Mouse (Mus musculus) limb, embryonic 14.5 days (tissue): Measurements from ENCODE around the gene Fam114a2. TPM values are rescaled to one million over a fixed set of nuclear protein-coding genes. Genes with fewer than 3 reads are reported as not detected.

Experiments
- ATAC-seq: fragments of 200-750 bp; cut with Nextera tagmentation; 2 replicates; pipeline ENCODE4 v1.8.0; 2017; ENCODE audit warnings: low read depth, moderate number of reproducible peaks, moderate TSS enrichment; ENCODE audit not compliant: low FRiP score
- DNase-seq: peaks from one replicate; pipeline ENCODE4 v3.0.0-alpha.2; 2015; ENCODE audit warnings: low spot score
- H3K27ac ChIP-seq: fragments of 300-500 bp; sonication (generic); replicated peaks from 2 replicates; pipeline ENCODE4 v1.5.1; 2014; ENCODE audit warnings: low read depth, mild to moderate bottlenecking, low read length, moderate library complexity, mixed read lengths
- H3K27me3 ChIP-seq: fragments of 300-500 bp; sonication (generic); 2 replicates; pipeline ENCODE4 v1.6.1; 2014; ENCODE audit warnings: low read length, mixed read lengths; ENCODE audit not compliant: control insufficient read depth, insufficient read depth
- H3K36me3 ChIP-seq: fragments of 300-500 bp; sonication (generic); 2 replicates; pipeline ENCODE4 v1.6.1; 2014; ENCODE audit warnings: mild to moderate bottlenecking, low read length, moderate library complexity, mixed read lengths; ENCODE audit not compliant: control insufficient read depth, insufficient read depth
- H3K4me1 ChIP-seq: fragments of 300-500 bp; sonication (generic); 2 replicates; pipeline ENCODE4 v1.6.1; 2014; ENCODE audit warnings: antibody characterized with exemption, low read length, mixed read lengths; ENCODE audit not compliant: control insufficient read depth, insufficient read depth
- H3K4me2 ChIP-seq: fragments of 300-500 bp; sonication (generic); replicated peaks from 2 replicates; pipeline ENCODE4 v1.6.1; 2014; ENCODE audit warnings: low read depth, mild to moderate bottlenecking, low read length, moderate library complexity; ENCODE audit not compliant: severe bottlenecking
- H3K4me3 ChIP-seq: fragments of 300-500 bp; sonication (generic); replicated peaks from 2 replicates; pipeline ENCODE4 v1.5.1; 2014; ENCODE audit warnings: low read length
- H3K9ac ChIP-seq: fragments of 300-500 bp; sonication (generic); 2 replicates; pipeline ENCODE4 v1.6.1; 2014; ENCODE audit warnings: mild to moderate bottlenecking, low read depth, low read length, moderate library complexity; ENCODE audit not compliant: severe bottlenecking
- H3K9me3 ChIP-seq: fragments of 300-500 bp; sonication (generic); 2 replicates; pipeline ENCODE4 v1.6.1; 2016; ENCODE audit warnings: low read length; ENCODE audit not compliant: control insufficient read depth
- POLR2A ChIP-seq: fragments of 200-500 bp; IDR thresholded peaks from 2 replicates; pipeline ENCODE4 v1.8.0; 2012; ENCODE audit warnings: inconsistent platforms, mild to moderate bottlenecking, moderate library complexity, borderline replicate concordance; ENCODE audit not compliant: insufficient read depth, insufficient read length; ENCODE audit errors: extremely low read depth
- WGBS: fragments of 180-500 bp; shearing (Covaris S2); extraction: QIAGEN DNeasy Blood & Tissue Kit; methylation state at CpG from one replicate; pipeline ENCODE4 v1.1.7; 2014; 5-methylcytosine and 5-hydroxymethylcytosine counted together
- polyA plus RNA-seq, 2 experiments: library from polyadenylated mRNA; depleted of rRNA in 1 of 2; stranded (reverse) in 1 of 2; unstranded in 1 of 2; fragments of >200 nt; fragmentation: Nextera tagmentation in 1 of 2; extraction: Ambion mirVana in 1 of 2; gene quantifications; 2 replicates each; pipeline versions ENCODE4 v1.2.1 to v1.2.3; 2012 to 2014

The Fam114a2 gene
- polyA plus RNA-seq, 2 experiments: 50.7 to 57.3 TPM

- no peak overlapping the region for H3K27ac ChIP-seq
- H3K27me3 ChIP-seq: no peaks in the 10 kb centered on the region
- H3K4me3 ChIP-seq: no peak overlapping the region
- no peaks in the 10 kb centered on the region for H3K36me3 ChIP-seq
- no peaks in the 10 kb centered on the region for H3K9me3 ChIP-seq
- no peak for TF ChIP-seq POLR2A
- peak; percentile 85 for DNase-seq
- ATAC-seq: no peak
- no peaks in the 10 kb centered on the region for H3K4me1 ChIP-seq
- 13% methylated on average over 1 of the region's 1 CpGs for WGBS
- no peak overlapping the region for H3K9ac ChIP-seq
- H3K4me2 ChIP-seq: no peak overlapping the region
These were observed 84.3 kb downstream of the Fam114a2 start for GRCm38 (mm10) chr11:57434153-57434552.

Other genes with a start within 250 kb of the Fam114a2 start
- 26.0 and 30.2 TPM in 2 replicates for gene Mfap3, start within 50 bp of the Fam114a2 start, polyA plus RNA-seq (2012; rRNA removed)
- 46.5 and 50.7 TPM in 2 replicates for gene Mfap3, start within 50 bp of the Fam114a2 start, polyA plus RNA-seq (2014; fragmentation: Nextera tagmentation; extraction: Ambion mirVana)
- gene Galnt10, start 126.8 kb upstream of the Fam114a2 start, polyA plus RNA-seq (2012; rRNA removed): 26.5 and 30.3 TPM in 2 replicates
- gene Galnt10, start 126.8 kb upstream of the Fam114a2 start, polyA plus RNA-seq (2014; fragmentation: Nextera tagmentation; extraction: Ambion mirVana): 24.4 and 27.5 TPM in 2 replicates